Comparison of ENCODE assay signal across 8 mouse cellular contexts in the genomic region with DNA sequence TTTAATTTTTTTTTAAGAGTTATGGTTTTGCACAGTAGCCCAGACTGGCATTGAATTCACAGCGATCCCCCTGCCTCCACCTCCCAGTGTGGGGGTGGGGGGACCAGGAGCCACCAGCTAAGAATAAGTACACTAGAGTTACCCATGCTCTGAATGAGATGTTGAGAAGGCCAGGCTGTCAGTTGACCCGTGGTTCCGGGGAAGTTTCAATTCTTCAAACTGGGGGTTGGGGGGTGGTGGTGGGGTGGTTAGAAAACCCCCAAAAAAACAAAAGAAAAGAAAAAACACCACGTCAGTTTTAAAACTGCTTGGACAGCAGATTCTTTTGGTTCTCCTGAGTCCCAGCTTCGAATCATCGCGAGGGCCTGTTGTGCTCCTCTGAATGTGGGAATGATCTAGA. TPM values are rescaled to one million over a fixed set of nuclear protein-coding genes. Genes with fewer than 3 reads are reported as not detected.
DNase-seq lines count a peak whose midpoint lies in the region; ATAC-seq and TF ChIP-seq lines count a peak whose summit lies in the region.
"Had no signal": no experiment of that assay in that cellular context is flagged by ENCODE, and none has a peak within 500 bp of the region (broad histone marks: within the 10 kb centered on the region; RNA-seq: fewer than 3 reads in every experiment).

No protein-coding gene starts in this region.

- H3K9ac ChIP-seq in kidney, postnatal 0 days (ENCODE audit: low read depth, low read length), result no peak overlapping the region
- no peak overlapping the region for H3K9ac ChIP-seq in forebrain, embryonic 14.5 days (ENCODE audit: low read length)
- peak overlapping the region; percentile 79; the same call in 1 of the 2 replicates for H3K9ac ChIP-seq in limb, embryonic 14.5 days (ENCODE audit: low read depth, low read length, severe bottlenecking)

- no peak overlapping the region for H3K27ac ChIP-seq in kidney, postnatal 0 days
- no peak overlapping the region for H3K27ac ChIP-seq in forebrain, embryonic 14.5 days (ENCODE audit: low read depth, low read length)
- H3K27ac ChIP-seq in limb, embryonic 14.5 days (replicated peaks; ENCODE audit: low read depth, low read length), result 0 out of 2 replicates have a peak overlapping the region, but pooled peaks have one; percentile 70

- 51% methylated on average over 7 of the region's 7 CpGs for WGBS in kidney, postnatal 0 days
- 39% methylated on average over 7 of the region's 7 CpGs for WGBS in forebrain, embryonic 14.5 days
- WGBS in limb, embryonic 14.5 days, result 38% methylated on average over 7 of the region's 7 CpGs

- peak overlapping the region; percentile 79 for H3K4me2 ChIP-seq in kidney, postnatal 0 days (ENCODE audit: low read length)
- peak overlapping the region; percentile 84 for H3K4me2 ChIP-seq in forebrain, embryonic 14.5 days (ENCODE audit: low read length)
- H3K4me2 ChIP-seq in limb, embryonic 14.5 days (replicated peaks; ENCODE audit: low read depth, low read length, severe bottlenecking), result peak overlapping the region; percentile 82

- no peak for TF ChIP-seq POLR2A in limb, embryonic 14.5 days (IDR thresholded peaks at IDR 0.05; ENCODE audit: borderline replicate concordance, extremely low read depth, insufficient read depth, insufficient read length)

- peaks cover 5% of the 10 kb centered on the region for H3K4me1 ChIP-seq in kidney, postnatal 0 days (replicated peaks; ENCODE audit: insufficient read depth, low read length)
- H3K4me1 ChIP-seq in forebrain, embryonic 14.5 days (ENCODE audit: control insufficient read depth, insufficient read depth, low read length), result peaks cover 4% of the 10 kb centered on the region
- peaks cover 23% of the 10 kb centered on the region for H3K4me1 ChIP-seq in limb, embryonic 14.5 days (ENCODE audit: control insufficient read depth, insufficient read depth, low read length)

- no peaks in the 10 kb centered on the region for H3K36me3 ChIP-seq in kidney, postnatal 0 days (ENCODE audit: insufficient read depth, low read length)
- no peaks in the 10 kb centered on the region for H3K36me3 ChIP-seq in forebrain, embryonic 14.5 days (ENCODE audit: control insufficient read depth, insufficient read depth, low read length)
- H3K36me3 ChIP-seq in limb, embryonic 14.5 days (ENCODE audit: control insufficient read depth, insufficient read depth, low read length), result no peaks in the 10 kb centered on the region

- no peak overlapping the region for H3K4me3 ChIP-seq in kidney, postnatal 0 days (replicated peaks; ENCODE audit: low read depth, low read length)
- H3K4me3 ChIP-seq in forebrain, embryonic 14.5 days (ENCODE audit: low read depth, low read length), result 0 out of 2 replicates have a peak overlapping the region, but pooled peaks have one; percentile 42
- H3K4me3 ChIP-seq in limb, embryonic 14.5 days (replicated peaks; ENCODE audit: low read length), result peak overlapping the region; percentile 63

- H3K9me3 ChIP-seq in kidney, postnatal 0 days (replicated peaks; ENCODE audit: low read length), result no peaks in the 10 kb centered on the region
- no peaks in the 10 kb centered on the region for H3K9me3 ChIP-seq in forebrain, embryonic 14.5 days (replicated peaks; ENCODE audit: control insufficient read depth, low read length)
- no peaks in the 10 kb centered on the region for H3K9me3 ChIP-seq in limb, embryonic 14.5 days (ENCODE audit: control insufficient read depth, low read length)

- H3K27me3 ChIP-seq in kidney, postnatal 0 days (ENCODE audit: insufficient read depth, low read length), result no peaks in the 10 kb centered on the region
- H3K27me3 ChIP-seq in forebrain, embryonic 14.5 days (replicated peaks; ENCODE audit: control insufficient read depth, insufficient read depth, low read length), result no peaks in the 10 kb centered on the region
- H3K27me3 ChIP-seq in limb, embryonic 14.5 days (ENCODE audit: control insufficient read depth, insufficient read depth, low read length), result no peaks in the 10 kb centered on the region

- no peak for ATAC-seq in kidney, postnatal 0 days (replicated peaks; ENCODE audit: low FRiP score, low read depth)
- no peak for ATAC-seq in forebrain, embryonic 14.5 days
- ATAC-seq in limb, embryonic 14.5 days (ENCODE audit: low FRiP score, low read depth), result no peak
- ATAC-seq: inflammation-experienced regulatory T-cells, adult 6 months had no signal

- no peak for DNase-seq in kidney, postnatal 0 days (ENCODE audit: low spot score)
- DNase-seq in kidney, postnatal 25 days, result no peak
- DNase-seq in forebrain, embryonic 14.5 days (ENCODE audit: low spot score), result no peak
- DNase-seq in limb, embryonic 14.5 days (ENCODE audit: low spot score), result no peak
- peak; percentile 73 to 77 for DNase-seq in spleen, postnatal 36 days (ENCODE audit: low spot score in 2 of 2)
- no peak for DNase-seq in lung, postnatal 14 days
- DNase-seq in cerebellum, adult 11 months, result no peak

- no peak for TF ChIP-seq CTCF in kidney, postnatal 0 days (IDR thresholded peaks at IDR 0.05; ENCODE audit: low read depth)

RNA-seq across cellular contexts. Expression of a gene that starts 0.4 kb away (rescaled TPM):
- polyA plus RNA-seq in kidney, postnatal 0 days (2015; fragmentation: Nextera tagmentation; extraction: Ambion mirVana), result 6.5 and 7.3 TPM in 2 replicates
- polyA plus RNA-seq in forebrain, embryonic 14.5 days (2014; fragmentation: Nextera tagmentation; extraction: Ambion mirVana), result 2.7 and 3.3 TPM in 2 replicates
- polyA plus RNA-seq in limb, embryonic 14.5 days (2012; rRNA removed), result 29.4 and 37.0 TPM in 2 replicates
- 59.6 and 74.3 TPM in 2 replicates for polyA plus RNA-seq in limb, embryonic 14.5 days (2014; fragmentation: Nextera tagmentation; extraction: Ambion mirVana)

Comparison
In these comparisons a context has a peak if more than half of its experiments do, and no peak if none do; other contexts are left out.
1. DNase-seq: peak in spleen, postnatal 36 days (2 of 2); none in kidney, postnatal 0 days (single experiment), kidney, postnatal 25 days (0 of 2), forebrain, embryonic 14.5 days (single experiment), limb, embryonic 14.5 days (single experiment), lung, postnatal 14 days (single experiment) and cerebellum, adult 11 months (single experiment).
2. Peak in every context shown above with its lines, with median percentiles within 50 percentile points of each other: H3K4me2 ChIP-seq.